Mouse (Mus musculus) CH12.LX (cell line): ENCODE data around the gene Opcml.

Experiments used
- CHD2 ChIP-seq: IDR thresholded peaks from 2 replicates; pipeline ENCODE4 v1.6.1; 2011; ENCODE audit warnings: low read length, improper control_type of control experiment
- CTCF ChIP-seq, 2 experiments: IDR thresholded peaks in 1 of 2; conservative IDR thresholded peaks in 1 of 2; 2 replicates each; pipeline ENCODE4 v1.5.1; 2011 to 2012; ENCODE audit warnings: low read depth in 2 of 2, low read length in 2 of 2, improper control_type of control experiment in 1 of 2, inconsistent platforms in 1 of 2, mild to moderate bottlenecking in 1 of 2, moderate library complexity in 1 of 2
- E2F4 ChIP-seq: IDR thresholded peaks from 2 replicates; pipeline ENCODE4 v1.6.1; 2011; ENCODE audit warnings: low read depth, low read length, improper control_type of control experiment; ENCODE audit not compliant: insufficient replicate concordance
- EP300 ChIP-seq: IDR thresholded peaks from 2 replicates; pipeline ENCODE4 v1.6.1; 2011; ENCODE audit warnings: low read length, improper control_type of control experiment
- HCFC1 ChIP-seq: IDR thresholded peaks from 2 replicates; pipeline ENCODE4 v1.6.1; 2012; ENCODE audit warnings: low read depth, mild to moderate bottlenecking, inconsistent platforms, low read length, improper control_type of control experiment
- MAFK ChIP-seq: IDR thresholded peaks from 2 replicates; pipeline ENCODE4 v1.6.1; 2011; ENCODE audit warnings: low read length, improper control_type of control experiment; ENCODE audit not compliant: insufficient replicate concordance
- MAX ChIP-seq: IDR thresholded peaks from 2 replicates; pipeline ENCODE4 v1.6.1; 2011; ENCODE audit warnings: low read length, improper control_type of control experiment
- POLR2A ChIP-seq: IDR thresholded peaks from 2 replicates; pipeline ENCODE4 v1.6.1; 2011; ENCODE audit warnings: low read depth, mild to moderate bottlenecking, improper control_type of control experiment, low read length
- RAD21 ChIP-seq: IDR thresholded peaks from 2 replicates; pipeline ENCODE4 v1.6.1; 2011; ENCODE audit warnings: low read depth, mild to moderate bottlenecking, low read length, improper control_type of control experiment, moderate library complexity
- TBP ChIP-seq: conservative IDR thresholded peaks from 2 replicates; pipeline ENCODE4 v1.6.1; 2011; ENCODE audit warnings: low read depth, low read length, improper control_type of control experiment
- TCF12 ChIP-seq: IDR thresholded peaks from 2 replicates; pipeline ENCODE4 v1.6.1; 2014; ENCODE audit warnings: low read depth, mild to moderate bottlenecking, inconsistent platforms, low read length, improper control_type of control experiment
- ZKSCAN1 ChIP-seq: IDR thresholded peaks from 2 replicates; pipeline ENCODE4 v1.6.1; 2012; ENCODE audit warnings: low read depth, inconsistent platforms, low read length, improper control_type of control experiment, borderline replicate concordance
- ZNF384 ChIP-seq: IDR thresholded peaks from 2 replicates; pipeline ENCODE4 v1.6.1; 2012; ENCODE audit warnings: low read depth, low read length, improper control_type of control experiment, inconsistent platforms

DNA sequence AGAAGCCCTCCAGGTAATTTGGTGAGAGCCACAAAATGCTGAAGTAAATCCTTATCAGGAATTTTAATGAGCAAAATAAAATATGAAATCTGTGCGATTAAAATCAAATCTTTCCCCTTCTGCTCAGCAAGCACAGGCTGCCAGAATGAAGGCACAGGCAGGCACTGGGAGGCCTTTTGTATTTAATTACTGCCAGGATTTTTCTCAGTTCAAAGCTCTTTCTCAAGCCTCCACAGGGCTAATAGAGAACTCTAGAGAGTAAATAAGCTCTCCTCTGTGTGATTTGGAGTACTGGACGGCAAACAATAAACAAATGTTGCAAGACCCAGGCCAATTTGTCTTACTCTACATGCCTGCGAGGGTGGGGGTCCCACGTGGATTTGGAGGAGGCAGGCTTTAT, 208.2 kb downstream of the Opcml start:
- no peak for TF ChIP-seq CTCF (conservative IDR thresholded peaks at IDR 0.05 in 1 of 2, IDR thresholded peaks at IDR 0.05 in 1 of 2; ENCODE audit: low read depth in 2 of 2, low read length in 2 of 2)
- TF ChIP-seq EP300, result no peak
- TF ChIP-seq ZKSCAN1, result no peak
- TF ChIP-seq ZNF384, result no peak
- TF ChIP-seq POLR2A, result no peak
- no peak for TF ChIP-seq MAX
- no peak for TF ChIP-seq TCF12
- TF ChIP-seq CHD2, result no peak
- no peak for TF ChIP-seq MAFK
- TF ChIP-seq HCFC1, result no peak
- no peak for TF ChIP-seq TBP
- no peak for TF ChIP-seq RAD21
- no peak for TF ChIP-seq E2F4
